Mouse (Mus musculus) embryonic facial prominence, embryonic 14.5 days (tissue): ENCODE data around the gene Tent5d. TPM values are rescaled to one million over a fixed set of nuclear protein-coding genes. Genes with fewer than 3 reads are reported as not detected.

ENCODE experiments used
- ATAC-seq: fragments of 200-750 bp; cut with Nextera tagmentation; 2 replicates; pipeline ENCODE4 v1.8.0; 2017; ENCODE audit warnings: low read depth, moderate number of reproducible peaks, moderate TSS enrichment
- DNase-seq: peaks from one replicate; pipeline ENCODE4 v3.0.0-alpha.2; 2015; ENCODE audit warnings: low spot score
- H3K27ac ChIP-seq: fragments of 300-500 bp; sonication (generic); replicated peaks from 2 replicates; pipeline ENCODE4 v1.5.1; 2014; ENCODE audit warnings: low read depth, mild to moderate bottlenecking, low read length, moderate library complexity
- H3K27me3 ChIP-seq: fragments of 300-500 bp; sonication (generic); replicated peaks from 2 replicates; pipeline ENCODE4 v1.6.1; 2014; ENCODE audit warnings: low read length; ENCODE audit not compliant: control insufficient read depth, insufficient read depth
- H3K36me3 ChIP-seq: fragments of 300-500 bp; sonication (generic); 2 replicates; pipeline ENCODE4 v1.6.1; 2014; ENCODE audit warnings: low read length, mixed read lengths; ENCODE audit not compliant: control insufficient read depth, insufficient read depth
- H3K4me1 ChIP-seq: fragments of 300-500 bp; sonication (generic); 2 replicates; pipeline ENCODE4 v1.6.1; 2014; ENCODE audit warnings: antibody characterized with exemption, low read length; ENCODE audit not compliant: control insufficient read depth, insufficient read depth
- H3K4me2 ChIP-seq: fragments of 300-500 bp; sonication (generic); 2 replicates; pipeline ENCODE4 v1.6.1; 2014; ENCODE audit warnings: low read depth, mild to moderate bottlenecking, low read length, moderate library complexity, mixed read lengths
- H3K4me3 ChIP-seq: fragments of 300-500 bp; sonication (generic); 2 replicates; pipeline ENCODE4 v1.5.1; 2014; ENCODE audit warnings: low read depth, mild to moderate bottlenecking, low read length
- H3K9ac ChIP-seq: fragments of 300-500 bp; sonication (generic); 2 replicates; pipeline ENCODE4 v1.6.1; 2014; ENCODE audit warnings: low read depth, mild to moderate bottlenecking, low read length, moderate library complexity, mixed read lengths
- H3K9me3 ChIP-seq: fragments of 300-500 bp; sonication (generic); 2 replicates; pipeline ENCODE4 v1.6.1; 2016; ENCODE audit warnings: low read length; ENCODE audit not compliant: control insufficient read depth
- WGBS: fragments of 180-500 bp; shearing (Covaris S2); extraction: QIAGEN DNeasy Blood & Tissue Kit; methylation state at CpG from one replicate; pipeline ENCODE4 v1.1.7; 2014; 5-methylcytosine and 5-hydroxymethylcytosine counted together
- polyA plus RNA-seq: library from polyadenylated mRNA; unstranded; fragments of >200 nt; fragmentation: Nextera tagmentation; extraction: Ambion mirVana; gene quantifications from 2 replicates; pipeline ENCODE4 v1.2.1, GENCODE M21; 2014

Tent5d gene
- polyA plus RNA-seq = not detected in 2 replicates

- Histone ChIP-seq H3K36me3 (no peaks in the 10 kb centered on the region), H3K9ac (no peak within 1 kb of the TSS), H3K9me3 (no peaks in the 10 kb centered on the region), H3K4me1 (no peaks in the 10 kb centered on the region), H3K27ac (no peak within 1 kb of the TSS), H3K4me2 (no peak within 1 kb of the TSS), H3K27me3 (no peaks in the 10 kb centered on the region), H3K4me3 (no peak within 1 kb of the TSS)
- ATAC-seq (no peak), DNase-seq (no peak)
- 59% methylated on average over 1 of the region's 1 CpGs for WGBS
Observed at GRCm38 (mm10) chrX:107792290-107792689, at the start of gene Tent5d. TSS of gene Tent5d (plus strand) at chrX:107792590.

GRCm38 (mm10) chrX:107767896-107768295, 24.5 kb upstream of the Tent5d start:
- WGBS = 23% methylated on average over 3 of the region's 3 CpGs
- DNase-seq (peak; percentile 13), ATAC-seq (no peak)
- H3K4me3 ChIP-seq = no peak overlapping the region
- no peaks in the 10 kb centered on the region for H3K36me3 ChIP-seq
- no peaks in the 10 kb centered on the region for H3K9me3 ChIP-seq
- no peak overlapping the region for H3K9ac ChIP-seq
- H3K27me3 ChIP-seq = no peaks in the 10 kb centered on the region
- H3K27ac ChIP-seq = no peak overlapping the region
- H3K4me2 ChIP-seq = no peak overlapping the region
- H3K4me1 ChIP-seq = no peaks in the 10 kb centered on the region

DNA sequence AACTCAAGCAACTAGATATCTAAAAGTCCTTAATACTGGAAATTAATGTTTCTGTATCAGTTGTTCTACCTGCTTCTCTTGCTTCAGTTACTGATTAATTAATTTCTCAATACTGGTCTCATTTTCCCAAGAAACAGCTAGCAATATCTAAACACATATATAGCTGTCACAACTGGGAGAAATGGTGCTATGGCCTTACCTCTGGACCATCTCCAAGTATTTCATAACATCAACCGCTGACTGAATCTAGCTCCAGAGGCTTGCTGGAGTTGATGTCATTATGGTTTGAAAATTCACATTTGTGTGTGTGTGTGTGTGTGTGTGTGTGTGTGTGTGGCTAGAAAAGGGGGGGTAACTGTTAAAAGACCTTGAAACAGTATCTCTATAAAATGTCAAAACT, 2.3 kb upstream of the Tent5d start:
- H3K27me3 ChIP-seq = no peaks in the 10 kb centered on the region
- no peak for DNase-seq

DNA sequence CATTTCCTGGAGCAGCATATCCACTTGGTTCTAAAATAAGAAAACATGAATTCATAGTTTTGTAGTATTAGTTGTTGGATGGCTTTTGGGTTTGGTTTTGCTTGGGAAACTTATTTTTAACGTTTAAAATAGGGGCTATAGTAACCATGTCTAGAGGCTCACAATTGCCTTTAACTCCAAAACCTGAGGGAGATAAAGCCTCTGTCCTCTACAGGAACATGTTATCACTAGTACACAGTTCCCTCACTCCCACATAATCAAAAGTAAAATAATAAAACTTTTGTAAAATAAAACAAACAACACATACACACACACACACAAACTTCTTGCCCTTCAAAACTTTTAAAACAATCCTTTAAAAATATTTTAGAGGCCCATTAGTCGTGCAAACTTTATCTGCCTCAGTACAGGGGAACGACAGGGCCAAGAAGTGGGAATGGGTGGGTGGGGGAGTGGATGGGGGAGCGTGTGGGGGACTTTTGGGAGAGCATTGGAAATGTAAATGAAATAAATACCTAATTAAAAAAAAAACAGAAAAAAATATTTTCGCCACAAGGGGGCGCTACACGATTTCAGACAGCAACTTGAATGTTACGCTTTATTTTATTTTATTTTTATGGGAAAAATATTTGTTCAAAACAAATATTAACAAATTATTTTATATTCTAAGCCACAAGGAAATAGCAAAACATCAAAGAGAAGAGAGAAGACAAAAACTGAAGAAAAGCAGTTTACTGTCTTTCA, 1.5 kb upstream of the Tent5d start:
- H3K4me1 ChIP-seq = no peaks in the 10 kb centered on the region
- DNase-seq (no peak), ATAC-seq (no peak)
- no peak overlapping the region for H3K4me3 ChIP-seq
- no peaks in the 10 kb centered on the region for H3K36me3 ChIP-seq
- H3K4me2 ChIP-seq = no peak overlapping the region
- H3K9ac ChIP-seq = no peak overlapping the region
- H3K9me3 ChIP-seq = no peaks in the 10 kb centered on the region
- no peaks in the 10 kb centered on the region for H3K27me3 ChIP-seq
- WGBS = 29% methylated on average over 8 of the region's 8 CpGs
- H3K27ac ChIP-seq = no peak overlapping the region

More for the DNA sequence above, 2.3 kb upstream of the Tent5d start:
- ATAC-seq = no peak
- H3K4me3 ChIP-seq = no peak overlapping the region
- no peaks in the 10 kb centered on the region for H3K36me3 ChIP-seq
- H3K4me1 ChIP-seq = no peaks in the 10 kb centered on the region
- H3K9me3 ChIP-seq = no peaks in the 10 kb centered on the region
- no peak overlapping the region for H3K27ac ChIP-seq
- H3K9ac ChIP-seq = no peak overlapping the region
- no peak overlapping the region for H3K4me2 ChIP-seq
- 87% methylated on average over 1 of the region's 1 CpGs for WGBS

DNA sequence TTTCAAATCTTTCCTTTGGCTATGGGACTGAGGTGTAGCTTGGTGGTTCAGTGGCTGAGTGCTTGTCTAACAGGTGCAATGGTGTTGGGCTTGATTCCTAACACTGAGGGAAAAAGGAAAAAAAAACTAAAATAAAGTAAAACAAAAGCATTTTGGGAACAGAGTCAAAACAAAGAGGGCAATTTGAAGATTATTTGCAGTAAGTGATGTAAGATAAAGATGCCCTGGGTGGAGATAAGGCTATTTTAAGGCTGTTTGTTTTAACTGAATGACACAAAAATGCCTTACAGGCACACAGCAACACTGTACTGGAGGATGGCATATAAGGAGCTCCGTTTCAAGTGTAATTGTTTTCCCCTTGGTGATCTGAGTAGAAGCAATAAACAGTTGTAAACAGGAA, 3.4 kb downstream of the Tent5d start:
- no peak overlapping the region for H3K9ac ChIP-seq
- no peak overlapping the region for H3K4me2 ChIP-seq
- no peak overlapping the region for H3K4me3 ChIP-seq
- no peaks in the 10 kb centered on the region for H3K9me3 ChIP-seq
- H3K4me1 ChIP-seq = no peaks in the 10 kb centered on the region
- 77% methylated on average over 1 of the region's 1 CpGs for WGBS
- DNase-seq (no peak), ATAC-seq (no peak)
- H3K27me3 ChIP-seq = no peaks in the 10 kb centered on the region
- H3K27ac ChIP-seq = no peak overlapping the region
- no peaks in the 10 kb centered on the region for H3K36me3 ChIP-seq

DNA sequence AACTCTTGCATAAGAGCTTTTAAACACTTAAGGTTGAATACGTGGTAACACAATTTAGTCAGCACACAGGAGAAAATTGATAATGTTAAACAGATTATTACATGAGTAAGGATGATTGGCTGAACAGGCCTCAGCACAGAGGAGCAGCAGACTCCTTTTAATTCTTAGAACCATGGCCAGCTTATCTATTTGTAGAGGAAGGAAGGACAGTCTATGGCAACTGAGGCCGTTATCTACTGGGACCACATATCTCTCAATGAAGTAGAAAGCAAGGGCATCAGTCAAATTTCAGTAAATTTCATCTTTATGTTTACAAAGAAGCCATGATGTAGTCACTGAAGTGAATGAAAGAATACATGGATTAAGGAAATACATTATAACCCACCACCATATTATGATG, 4.5 kb downstream of the Tent5d start:
- no peak for DNase-seq

DNA sequence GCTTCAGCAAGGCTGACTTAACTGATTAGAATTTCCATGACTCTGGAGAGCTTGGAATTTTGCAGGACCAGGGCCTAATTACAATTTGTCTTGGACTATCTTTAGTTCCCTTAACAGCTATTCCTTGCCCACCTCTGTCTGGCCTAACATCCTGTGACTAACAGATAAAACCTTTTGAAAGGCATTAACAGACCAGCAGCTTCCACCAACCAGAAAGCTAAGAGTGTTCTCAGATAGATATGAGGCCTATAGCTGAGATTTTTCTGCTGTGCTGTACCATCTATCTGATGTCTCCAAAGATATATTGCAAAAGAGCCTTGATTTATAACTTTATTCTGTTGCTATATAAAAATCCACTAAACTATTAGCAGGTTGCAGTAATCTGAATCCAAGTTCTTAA, 19.7 kb downstream of the Tent5d start:
- H3K4me2 ChIP-seq = no peak overlapping the region
- H3K27me3 ChIP-seq = no peaks in the 10 kb centered on the region
- no peaks in the 10 kb centered on the region for H3K36me3 ChIP-seq
- no peak for ATAC-seq
- H3K9ac ChIP-seq = no peak overlapping the region
- H3K9me3 ChIP-seq = no peaks in the 10 kb centered on the region
- H3K4me3 ChIP-seq = no peak overlapping the region
- no peak for DNase-seq
- H3K27ac ChIP-seq = no peak overlapping the region
- H3K4me1 ChIP-seq = no peaks in the 10 kb centered on the region

More for the DNA sequence above, 4.5 kb downstream of the Tent5d start:
- Histone ChIP-seq H3K27ac (no peak overlapping the region), H3K9me3 (no peaks in the 10 kb centered on the region), H3K36me3 (no peaks in the 10 kb centered on the region), H3K4me1 (no peaks in the 10 kb centered on the region), H3K27me3 (no peaks in the 10 kb centered on the region), H3K9ac (no peak overlapping the region), H3K4me3 (no peak overlapping the region), H3K4me2 (no peak overlapping the region)
- WGBS = 87% methylated on average over 2 of the region's 2 CpGs
- ATAC-seq = no peak

DNA sequence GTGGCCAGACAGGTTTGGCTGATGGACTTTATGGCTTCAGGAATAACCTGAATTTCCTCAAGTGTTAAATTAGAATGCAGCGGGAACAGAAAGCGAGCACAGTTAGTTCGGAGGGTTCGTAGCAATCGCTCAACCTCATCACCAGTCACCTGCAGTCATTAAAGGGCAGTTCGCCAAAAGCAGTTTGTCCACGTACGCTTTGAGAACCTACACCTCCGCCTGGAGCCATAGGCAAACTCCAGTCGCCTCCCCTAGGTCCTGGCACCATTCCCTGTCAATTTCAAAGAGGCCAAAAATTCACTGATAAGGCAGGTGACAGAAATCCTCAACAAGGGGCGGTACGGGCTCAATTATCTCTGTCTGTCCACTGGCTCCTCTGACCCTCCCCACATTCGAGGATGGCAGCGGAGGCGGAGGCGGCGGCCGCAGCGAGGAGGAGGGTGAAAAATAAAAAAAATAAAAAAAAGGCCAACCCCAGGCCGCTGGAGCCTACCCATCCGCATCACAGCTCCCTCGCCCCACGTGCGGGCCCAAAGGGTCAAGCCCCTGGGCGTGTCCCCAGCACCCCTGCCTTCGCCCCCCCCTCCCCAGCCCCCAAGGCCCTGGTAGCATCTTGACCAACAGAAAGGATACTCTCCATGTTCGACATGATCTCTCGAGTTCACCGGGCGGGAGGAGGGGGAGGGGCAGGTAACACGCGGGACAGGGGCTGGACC, 23.3 kb downstream of the Tent5d start:
- ATAC-seq = no peak; the same call in 1 of the 2 replicates
- 29% methylated on average over 29 of the region's 32 CpGs for WGBS
- no peak overlapping the region for H3K27ac ChIP-seq

GRCm38 (mm10) chrX:107816218-107816554, 23.8 kb downstream of the Tent5d start, which contains the start of gene 2610002M06Rik:
TSS of gene 2610002M06Rik (minus strand) at chrX:107816334.
- Histone ChIP-seq H3K36me3 (no peaks in the 10 kb centered on the region), H3K9me3 (no peaks in the 10 kb centered on the region), H3K4me2 (peak within 1 kb of the TSS; percentile 58), H3K4me1 (no peaks in the 10 kb centered on the region), H3K9ac (peak within 1 kb of the TSS; percentile 67), H3K27me3 (no peaks in the 10 kb centered on the region), H3K4me3 (peak within 1 kb of the TSS; percentile 58), H3K27ac (no peak within 1 kb of the TSS)
- 15% methylated on average over 21 of the region's 28 CpGs for WGBS
- ATAC-seq = peak; percentile 99
- peak; percentile 95 for DNase-seq

More for the DNA sequence above, 23.3 kb downstream of the Tent5d start:
- no peaks in the 10 kb centered on the region for H3K9me3 ChIP-seq
- no peaks in the 10 kb centered on the region for H3K27me3 ChIP-seq
- no peaks in the 10 kb centered on the region for H3K4me1 ChIP-seq
- peak; percentile 35 for DNase-seq
- H3K4me2 ChIP-seq = peak overlapping the region; percentile 58
- H3K9ac ChIP-seq = peak overlapping the region; percentile 67
- H3K4me3 ChIP-seq = peak overlapping the region; percentile 58
- no peaks in the 10 kb centered on the region for H3K36me3 ChIP-seq
